Mouse (Mus musculus) adrenal gland (tissue): ENCODE data around the gene Stac3.

Source experiments
- intact Hi-C: fragments of 180-260 bp; cut with DNase I; formaldehyde crosslinking; loops from one replicate; pipeline ENCODE4 v1.15.1; 2025
- long read RNA-seq, 2 experiments: library from polyadenylated mRNA; unstranded; transcript quantifications; one replicate each; pipeline ENCODE4 v2.0.0; 2020; ENCODE audit warnings: borderline replicate concordance in 1 of 2; ENCODE audit not compliant: insufficient replicate concordance in 1 of 2

Gene Stac3
- long read RNA-seq, experiment 1: 0 reads
- long read RNA-seq, experiment 2: 0 reads

GRCm38 (mm10) chr10:127500894-127501893, at the start of gene Stac3:
Gene Stac3 (plus strand): TSS chr10:127501686.
- intact Hi-C loops: no loop called here

- intact Hi-C loops: no loop called here
Measured at GRCm38 (mm10) chr10:127453701-127454100, 47.8 kb upstream of the Stac3 start.

- intact Hi-C loops: no loop called here
Measured at GRCm38 (mm10) chr10:127462411-127463096, 38.9 kb upstream of the Stac3 start.

- intact Hi-C loops: loop anchor here (5.0 kb wide), 1 partner anchor 39 kb away; no protein-coding TSS in a partner anchor
Measured at GRCm38 (mm10) chr10:127471281-127471988, 30.1 kb upstream of the Stac3 start.

GRCm38 (mm10) chr10:127472722-127473121, 28.8 kb upstream of the Stac3 start:
- intact Hi-C loops: loop anchor here (5.0 kb wide), 1 partner anchor 40 kb away; no protein-coding TSS in a partner anchor

- intact Hi-C loops: no loop called here
Measured at GRCm38 (mm10) chr10:127475175-127475574, 26.3 kb upstream of the Stac3 start.

- intact Hi-C loops: no loop called here
Measured at GRCm38 (mm10) chr10:127476541-127476940, 24.9 kb upstream of the Stac3 start.

GRCm38 (mm10) chr10:127477301-127477700, 24.2 kb upstream of the Stac3 start:
- intact Hi-C loops: no loop called here

GRCm38 (mm10) chr10:127479131-127479530, 22.4 kb upstream of the Stac3 start:
- intact Hi-C loops: no loop called here

- intact Hi-C loops: no loop called here
Measured at GRCm38 (mm10) chr10:127480833-127481813, 20.4 kb upstream of the Stac3 start.

GRCm38 (mm10) chr10:127485235-127485634, 16.3 kb upstream of the Stac3 start:
- intact Hi-C loops: no loop called here

GRCm38 (mm10) chr10:127488856-127489255, 12.6 kb upstream of the Stac3 start:
- intact Hi-C loops: no loop called here

- intact Hi-C loops: no loop called here
Measured at GRCm38 (mm10) chr10:127490160-127491127, 11.0 kb upstream of the Stac3 start.

- intact Hi-C loops: no loop called here
Measured at GRCm38 (mm10) chr10:127491128-127491512, 10.4 kb upstream of the Stac3 start.

- intact Hi-C loops: no loop called here
Measured at GRCm38 (mm10) chr10:127492118-127492517, 9.4 kb upstream of the Stac3 start.

GRCm38 (mm10) chr10:127496156-127496555, 5.3 kb upstream of the Stac3 start:
- intact Hi-C loops: no loop called here

GRCm38 (mm10) chr10:127499516-127499915, 2.0 kb upstream of the Stac3 start:
- intact Hi-C loops: no loop called here

- intact Hi-C loops: no loop called here
Measured at GRCm38 (mm10) chr10:127500042-127500441, 1.4 kb upstream of the Stac3 start.

- intact Hi-C loops: loop anchor here (1.0 kb wide), 1 partner anchor 30 kb away; no protein-coding TSS in a partner anchor
Measured at GRCm38 (mm10) chr10:127508239-127508638, 6.8 kb downstream of the Stac3 start.
